Mouse (Mus musculus): ENCODE data around the gene Hist1h3a. TPM values are rescaled to one million over a fixed set of nuclear protein-coding genes. Genes with fewer than 3 reads are reported as not detected.
"Not testable (repeated sequence)": the region's sequence is repeated elsewhere in the genome, so short reads cannot be mapped to it uniquely, and the experiment has no call there.

Gene Hist1h3a
- polyA plus RNA-seq, 1 experiment from 2014 or later = 4.7 TPM

- WGBS = under 1% methylated on average over 6 of the region's 6 CpGs
- peak overlapping the region; percentile 65 for H3K27ac ChIP-seq (ENCODE audit: low read depth, low read length)
- peaks cover 9% of the 10 kb centered on the region for H3K4me1 ChIP-seq (ENCODE audit: control insufficient read depth, insufficient read depth, low read length)
- DNase-seq (ENCODE audit: low spot score) = no peak
- H3K4me2 ChIP-seq (ENCODE audit: low read length) = peak overlapping the region; percentile 50
- no peaks in the 10 kb centered on the region for H3K36me3 ChIP-seq (ENCODE audit: control insufficient read depth, insufficient read depth, low read length)
- H3K9ac ChIP-seq (ENCODE audit: low read length) = peak overlapping the region; percentile 54; the same call in 1 of the 2 replicates
- ATAC-seq = no peak
- H3K4me3 ChIP-seq (ENCODE audit: low read depth, low read length) = peak overlapping the region; percentile 26
- H3K27me3 ChIP-seq (replicated peaks; ENCODE audit: control insufficient read depth, insufficient read depth, low read length) = no peaks in the 10 kb centered on the region
- no peaks in the 10 kb centered on the region for H3K9me3 ChIP-seq (replicated peaks; ENCODE audit: control insufficient read depth, low read length)
Observed at GRCm38 (mm10) chr13:23752742-23753172, 9.4 kb downstream of the Hist1h3a start.

- peak within 1 kb of the TSS; percentile 59 for H3K4me2 ChIP-seq (ENCODE audit: low read length)
- WGBS = 0% methylated on average over 16 of the region's 47 CpGs
- ATAC-seq (peak; percentile 85), DNase-seq (ENCODE audit: low spot score) (peak; percentile 98)
- H3K9me3 ChIP-seq (replicated peaks; ENCODE audit: control insufficient read depth, low read length); H3K27me3 ChIP-seq (replicated peaks; ENCODE audit: control insufficient read depth, insufficient read depth, low read length); H3K36me3 ChIP-seq (ENCODE audit: control insufficient read depth, insufficient read depth, low read length): not testable (repeated sequence)
- H3K27ac ChIP-seq (ENCODE audit: low read depth, low read length) = peak within 1 kb of the TSS; percentile 96
- peak within 1 kb of the TSS; percentile 64 for H3K9ac ChIP-seq (ENCODE audit: low read length)
- H3K4me1 ChIP-seq (ENCODE audit: control insufficient read depth, insufficient read depth, low read length) = peaks cover 11% of the 10 kb centered on the region
- peak within 1 kb of the TSS; percentile 40 for H3K4me3 ChIP-seq (ENCODE audit: low read depth, low read length)
Observed at GRCm38 (mm10) chr13:23752067-23752741, 10.0 kb downstream of the Hist1h3a start, which contains the start of gene Hist1h3b. Gene Hist1h3b (plus strand): TSS chr13:23752267.

- Histone ChIP-seq H3K4me2 (ENCODE audit: low read length) (peak overlapping the region; percentile 59), H3K27ac (ENCODE audit: low read depth, low read length) (peak overlapping the region; percentile 96), H3K9ac (ENCODE audit: low read length) (peak overlapping the region; percentile 64), H3K27me3 (replicated peaks; ENCODE audit: control insufficient read depth, insufficient read depth, low read length) (no peaks in the 10 kb centered on the region), H3K4me1 (ENCODE audit: control insufficient read depth, insufficient read depth, low read length) (peaks cover 13% of the 10 kb centered on the region), H3K4me3 (ENCODE audit: low read depth, low read length) (peak overlapping the region; percentile 40), H3K9me3 (replicated peaks; ENCODE audit: control insufficient read depth, low read length) (no peaks in the 10 kb centered on the region), H3K36me3 (ENCODE audit: control insufficient read depth, insufficient read depth, low read length) (no peaks in the 10 kb centered on the region)
- peak; percentile 25 for ATAC-seq
- under 1% methylated on average over 11 of the region's 11 CpGs for WGBS
- peak; percentile 41 for DNase-seq (ENCODE audit: low spot score)
Observed at GRCm38 (mm10) chr13:23751478-23751956, 10.7 kb downstream of the Hist1h3a start.

GRCm38 (mm10) chr13:23750839-23751477 is 11.2 kb downstream of the Hist1h3a start, which contains the start of gene Hist1h2ab:
Gene Hist1h2ab (plus strand): TSS chr13:23751126.
- H3K27ac ChIP-seq (ENCODE audit: low read depth, low read length) = peak within 1 kb of the TSS; percentile 96
- H3K27me3 ChIP-seq (replicated peaks; ENCODE audit: control insufficient read depth, insufficient read depth, low read length); H3K36me3 ChIP-seq (ENCODE audit: control insufficient read depth, insufficient read depth, low read length); H3K9me3 ChIP-seq (replicated peaks; ENCODE audit: control insufficient read depth, low read length): not testable (repeated sequence)
- ATAC-seq (peak; percentile 57), DNase-seq (ENCODE audit: low spot score) (peak; percentile 94)
- H3K4me2 ChIP-seq (ENCODE audit: low read length) = peak within 1 kb of the TSS; percentile 59
- H3K9ac ChIP-seq (ENCODE audit: low read length) = peak within 1 kb of the TSS; percentile 64
- H3K4me1 ChIP-seq (ENCODE audit: control insufficient read depth, insufficient read depth, low read length) = peaks cover 13% of the 10 kb centered on the region
- WGBS = under 1% methylated on average over 22 of the region's 47 CpGs
- peak within 1 kb of the TSS; percentile 40 for H3K4me3 ChIP-seq (ENCODE audit: low read depth, low read length)

- H3K27me3 ChIP-seq (replicated peaks; ENCODE audit: control insufficient read depth, insufficient read depth, low read length) = no peaks in the 10 kb centered on the region
- no peaks in the 10 kb centered on the region for H3K9me3 ChIP-seq (replicated peaks; ENCODE audit: control insufficient read depth, low read length)
- no peak overlapping the region for H3K4me3 ChIP-seq (ENCODE audit: low read depth, low read length)
- H3K27ac ChIP-seq (ENCODE audit: low read depth, low read length) = no peak overlapping the region; the same call in 1 of the 2 replicates
- H3K4me1 ChIP-seq (ENCODE audit: control insufficient read depth, insufficient read depth, low read length) = peaks cover 13% of the 10 kb centered on the region
- no peaks in the 10 kb centered on the region for H3K36me3 ChIP-seq (ENCODE audit: control insufficient read depth, insufficient read depth, low read length)
- no peak for ATAC-seq
- no peak overlapping the region for H3K4me2 ChIP-seq (ENCODE audit: low read length)
- H3K9ac ChIP-seq (ENCODE audit: low read length) = no peak overlapping the region
- DNase-seq (ENCODE audit: low spot score) = no peak
- WGBS = 90% methylated on average over 5 of the region's 5 CpGs
Observed at GRCm38 (mm10) chr13:23749563-23750121, 12.5 kb downstream of the Hist1h3a start.

- peak; percentile 42 for DNase-seq (ENCODE audit: low spot score)
- Histone ChIP-seq H3K27ac (ENCODE audit: low read depth, low read length) (peak overlapping the region; percentile 97), H3K9ac (ENCODE audit: low read length) (peak overlapping the region; percentile 58; the same call in 1 of the 2 replicates), H3K36me3 (ENCODE audit: control insufficient read depth, insufficient read depth, low read length) (no peaks in the 10 kb centered on the region), H3K4me1 (ENCODE audit: control insufficient read depth, insufficient read depth, low read length) (peaks cover 13% of the 10 kb centered on the region), H3K9me3 (replicated peaks; ENCODE audit: control insufficient read depth, low read length) (no peaks in the 10 kb centered on the region), H3K4me2 (ENCODE audit: low read length) (peak overlapping the region; percentile 54), H3K4me3 (ENCODE audit: low read depth, low read length) (no peak overlapping the region), H3K27me3 (replicated peaks; ENCODE audit: control insufficient read depth, insufficient read depth, low read length) (no peaks in the 10 kb centered on the region)
- no peak for ATAC-seq
- WGBS = 4% methylated on average over 4 of the region's 4 CpGs
Observed at GRCm38 (mm10) chr13:23747892-23748288, 14.3 kb downstream of the Hist1h3a start.

- H3K27ac ChIP-seq (ENCODE audit: low read depth, low read length) = peak overlapping the region; percentile 97
- DNase-seq (ENCODE audit: low spot score) = peak; percentile 29
- peaks cover 11% of the 10 kb centered on the region for H3K4me1 ChIP-seq (ENCODE audit: control insufficient read depth, insufficient read depth, low read length)
- peak overlapping the region; percentile 38 for H3K4me3 ChIP-seq (ENCODE audit: low read depth, low read length)
- no peaks in the 10 kb centered on the region for H3K9me3 ChIP-seq (replicated peaks; ENCODE audit: control insufficient read depth, low read length)
- H3K36me3 ChIP-seq (ENCODE audit: control insufficient read depth, insufficient read depth, low read length) = no peaks in the 10 kb centered on the region
- peak overlapping the region; percentile 58 for H3K9ac ChIP-seq (ENCODE audit: low read length)
- WGBS = 2% methylated on average over 12 of the region's 13 CpGs
- peak overlapping the region; percentile 54 for H3K4me2 ChIP-seq (ENCODE audit: low read length)
- no peaks in the 10 kb centered on the region for H3K27me3 ChIP-seq (replicated peaks; ENCODE audit: control insufficient read depth, insufficient read depth, low read length)
- no peak for ATAC-seq
Observed at GRCm38 (mm10) chr13:23747081-23747891, 14.9 kb downstream of the Hist1h3a start.
